Mouse (Mus musculus): Measurements from ENCODE around the gene Mylk. TPM values are rescaled to one million over a fixed set of nuclear protein-coding genes. Genes with fewer than 3 reads are reported as not detected.

The Mylk gene
- polyA plus RNA-seq (2017; shearing (Covaris generic)), result 0.61 TPM

DNA sequence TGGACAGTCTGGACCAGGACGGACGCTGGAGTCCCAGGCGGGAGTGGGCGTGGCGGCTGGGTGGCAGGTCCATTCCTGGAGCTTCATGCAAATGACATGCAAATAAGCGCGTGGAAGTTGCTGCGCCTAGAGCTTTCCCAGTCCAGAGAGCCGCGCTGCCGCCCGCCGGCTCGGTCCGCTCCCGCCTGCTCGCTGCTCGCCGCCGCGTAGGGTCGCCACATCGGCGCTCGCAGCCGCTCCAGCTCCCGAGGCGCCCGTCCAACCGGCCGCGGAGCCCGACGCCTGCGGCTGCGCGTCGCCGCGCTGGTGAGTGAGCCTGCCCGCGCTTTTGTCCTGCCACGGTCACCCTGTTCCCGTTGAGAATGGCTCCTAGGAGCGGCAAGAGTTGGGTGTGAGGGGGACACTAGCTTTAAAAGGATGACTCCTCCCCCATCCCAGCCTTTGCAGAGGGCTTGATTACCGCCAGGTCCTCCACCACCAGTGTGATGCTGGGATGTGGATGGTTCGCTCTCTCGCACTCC lies at the start of gene Mylk:
Mylk (plus strand) TSS at position 146 of the 521 bp plus-strand sequence.

DNA sequence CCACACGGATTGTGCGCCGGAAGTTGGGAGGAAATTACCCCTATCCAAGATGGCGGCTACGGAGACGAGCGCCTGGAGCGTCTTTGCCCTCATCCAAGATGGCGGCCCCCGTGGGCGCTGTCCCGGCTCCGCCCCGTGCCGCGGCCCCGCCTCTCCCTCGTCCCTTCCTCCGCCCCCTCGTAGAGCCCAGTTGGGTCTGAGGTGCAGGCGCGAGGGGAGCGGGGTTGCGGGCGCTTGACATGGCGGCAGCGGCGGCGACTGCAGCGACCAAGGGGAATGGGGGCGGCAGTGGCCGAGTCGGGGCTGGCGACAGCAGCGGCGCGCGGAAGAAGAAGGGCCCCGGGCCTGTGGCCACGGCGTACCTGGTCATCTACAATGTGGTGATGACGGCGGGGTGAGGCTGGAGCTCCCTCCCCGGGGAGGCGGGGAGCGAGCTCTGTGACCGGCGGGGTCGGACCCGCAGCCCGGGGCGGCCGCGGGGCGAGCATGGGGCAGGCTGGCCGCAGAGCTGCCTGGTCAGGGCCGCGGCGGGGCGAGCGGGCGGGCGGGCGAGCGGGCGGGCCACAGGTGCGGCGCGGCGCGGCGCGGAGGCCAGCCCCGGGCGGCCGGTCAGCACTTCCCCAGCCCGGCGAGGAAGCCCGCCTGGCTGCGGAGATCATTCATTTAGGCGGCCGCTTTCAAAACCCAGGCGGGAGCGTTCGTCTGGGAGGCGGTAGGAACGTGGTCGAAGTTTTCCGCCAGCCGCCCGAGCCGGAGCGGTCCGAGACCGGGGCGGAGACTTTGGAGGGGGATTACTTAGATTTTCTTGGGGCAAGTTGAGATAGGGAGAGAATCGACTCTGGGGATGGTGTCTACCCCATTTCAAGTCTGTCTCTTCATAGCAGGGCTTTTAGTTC lies 277.5 kb downstream of the Mylk start, which contains the start of gene Hacd2:
Hacd2 (plus strand) TSS at position 187 of the 896 bp plus-strand sequence.

Other genes with a start within 250 kb of the Mylk start
- 1.8 TPM for gene Kalrn, start 171.7 kb upstream of the Mylk start, polyA plus RNA-seq (2017; shearing (Covaris generic))
- not detected for gene Ropn1, start 95.3 kb upstream of the Mylk start, polyA plus RNA-seq (2017; shearing (Covaris generic))
- gene Ccdc14, start 54.6 kb upstream of the Mylk start, polyA plus RNA-seq (2017; shearing (Covaris generic)), result 2.1 TPM

Measured in effector memory CD4-positive, alpha-beta T cell, adult 7 months (primary cell).